Mouse (Mus musculus) adrenal gland, adult 2 months (tissue): ENCODE data around the gene Pcdh10. TPM values are rescaled to one million over a fixed set of nuclear protein-coding genes. Genes with fewer than 3 reads are reported as not detected.

ENCODE experiments used
- DNase-seq: peaks from one replicate; pipeline ENCODE4 v3.0.0; 2021
- long read RNA-seq: library from polyadenylated mRNA; stranded (forward); transcript quantifications from one replicate; pipeline ENCODE4 v2.0.0, GENCODE M21; 2021
- polyA plus RNA-seq: library from polyadenylated mRNA; depleted of rRNA; stranded (reverse); fragments of >200 nt; gene quantifications from 2 replicates; pipeline ENCODE4 v1.2.3, GENCODE M21; 2012; rRNA removed
- total RNA-seq, 2 experiments: library from RNA; stranded (reverse); gene quantifications; 2 replicates each; pipeline ENCODE4 v1.2.3; 2021

Gene Pcdh10
- total RNA-seq, result 1 to 10 TPM; 4.5 to 8.9 TPM
- polyA plus RNA-seq, result 4.2 and 6.1 TPM in 2 replicates
- long read RNA-seq, full-length matches to known transcripts, result 2 of 2 reads
- long read RNA-seq, partial matches to known transcripts, result 0 of 2 reads
- long read RNA-seq, other reads (novel, unspliced or antisense), result 0 of 2 reads

GRCm38 (mm10) chr3:45378145-45378544 is at the start of gene Pcdh10:
Pcdh10 (plus strand) TSS chr3:45378398.
- peak; percentile 91 for DNase-seq

GRCm38 (mm10) chr3:45355919-45356318 is 22.3 kb upstream of the Pcdh10 start:
- no peak for DNase-seq

GRCm38 (mm10) chr3:45368952-45369351 is 9.2 kb upstream of the Pcdh10 start:
- no peak for DNase-seq

GRCm38 (mm10) chr3:45375761-45376500 is 2.3 kb upstream of the Pcdh10 start:
- peak; percentile 54 for DNase-seq

GRCm38 (mm10) chr3:45376501-45377390 is 1.5 kb upstream of the Pcdh10 start:
- DNase-seq, result peak; percentile 7

- DNase-seq, result peak; percentile 17
These were observed 703 bp upstream of the Pcdh10 start for GRCm38 (mm10) chr3:45377391-45377998.

- DNase-seq, result peak; percentile 5
These were observed 1.4 kb downstream of the Pcdh10 start for GRCm38 (mm10) chr3:45379541-45379971.

- DNase-seq, result peak; percentile 2
These were observed 2.0 kb downstream of the Pcdh10 start for GRCm38 (mm10) chr3:45379972-45380761.

GRCm38 (mm10) chr3:45380811-45381761 is 2.9 kb downstream of the Pcdh10 start:
- DNase-seq, result peak; percentile 5

- no peak for DNase-seq
These were observed 4.0 kb downstream of the Pcdh10 start for GRCm38 (mm10) chr3:45382032-45382755.

GRCm38 (mm10) chr3:45383831-45384230 is 5.6 kb downstream of the Pcdh10 start:
- DNase-seq, result no peak

GRCm38 (mm10) chr3:45385028-45385427 is 6.8 kb downstream of the Pcdh10 start:
- no peak for DNase-seq

GRCm38 (mm10) chr3:45385451-45385850 is 7.3 kb downstream of the Pcdh10 start:
- no peak for DNase-seq

- no peak for DNase-seq
These were observed 8.3 kb downstream of the Pcdh10 start for GRCm38 (mm10) chr3:45386512-45386911.

GRCm38 (mm10) chr3:45397101-45397500 is 18.9 kb downstream of the Pcdh10 start:
- no peak for DNase-seq

- no peak for DNase-seq
These were observed 25.0 kb downstream of the Pcdh10 start for GRCm38 (mm10) chr3:45403239-45403638.

- no peak for DNase-seq
These were observed 53.5 kb downstream of the Pcdh10 start for GRCm38 (mm10) chr3:45431691-45432090.

GRCm38 (mm10) chr3:45432172-45432765 is 54.1 kb downstream of the Pcdh10 start:
- no peak for DNase-seq
